Mouse (Mus musculus): ENCODE results near the gene Ptpru. TPM values are rescaled to one million over a fixed set of nuclear protein-coding genes. Genes with fewer than 3 reads are reported as not detected.

The Ptpru gene
- polyA plus RNA-seq (2017; shearing (Covaris generic)): not detected

- peak; percentile 93 for ATAC-seq
These were observed at the start of gene Ptpru for GRCm38 (mm10) chr4:131837872-131838524. Ptpru (minus strand) TSS chr4:131838288.

DNA sequence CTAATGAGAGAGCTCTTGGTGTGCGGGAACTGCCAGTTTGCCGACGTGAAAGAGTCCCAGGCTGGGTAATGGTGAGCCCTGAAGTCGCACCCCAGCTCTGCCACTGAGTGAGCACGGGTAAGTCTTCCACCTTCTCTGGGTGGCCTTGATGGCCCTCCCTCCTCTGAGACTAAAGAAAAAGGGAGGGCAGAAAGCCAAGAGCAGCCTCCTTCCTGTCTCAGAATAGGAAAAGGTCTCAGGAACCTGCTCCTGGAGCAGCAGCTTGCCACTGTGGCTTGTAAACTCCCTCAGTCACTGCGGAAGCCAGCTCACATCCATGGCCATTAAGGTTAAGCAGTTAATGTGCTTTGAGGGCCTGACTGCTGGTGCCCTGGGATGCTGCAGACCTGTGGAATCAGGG is 47.3 kb upstream of the Ptpru start:
- no peak for ATAC-seq

GRCm38 (mm10) chr4:131883571-131883970 is 45.5 kb upstream of the Ptpru start:
- ATAC-seq: no peak

DNA sequence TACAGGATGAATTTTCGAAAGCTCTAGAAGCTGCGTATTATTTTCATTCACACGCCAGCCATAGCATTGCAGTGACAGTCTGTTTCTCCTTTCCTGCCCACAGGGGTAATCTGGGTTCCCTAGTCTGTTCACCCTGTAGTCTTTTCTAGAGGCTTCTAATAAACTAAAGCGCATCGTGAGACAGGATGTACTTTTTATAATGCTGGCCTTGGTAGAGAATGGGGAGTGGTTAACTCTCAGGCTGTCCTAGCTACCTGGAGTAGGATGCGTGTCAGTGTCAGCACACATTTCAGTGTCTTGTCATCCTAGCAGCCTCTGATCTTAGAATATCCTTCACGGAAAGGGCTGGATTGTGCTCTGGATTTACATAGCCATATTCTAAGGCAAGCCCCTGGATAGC is 43.2 kb upstream of the Ptpru start:
- peak; percentile 82 for ATAC-seq

DNA sequence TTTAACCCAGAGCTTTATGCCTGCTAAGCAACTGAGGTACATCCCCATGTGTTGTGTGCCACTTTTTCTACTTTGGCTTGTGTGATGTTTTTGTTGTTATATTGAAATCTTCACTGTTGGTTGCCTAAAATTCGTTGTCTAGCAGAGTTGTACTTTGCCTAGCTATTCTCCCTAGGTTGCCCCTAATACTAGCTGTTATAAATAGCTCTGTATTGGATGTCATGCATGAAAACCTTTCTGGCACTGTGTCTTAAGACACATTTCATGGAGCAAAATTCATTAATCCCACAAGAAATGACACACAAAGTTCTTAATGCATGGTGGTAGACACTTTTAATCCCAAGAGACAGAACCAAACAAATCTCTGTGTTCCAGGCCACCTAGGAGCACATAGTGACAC is 41.6 kb upstream of the Ptpru start:
- no peak for ATAC-seq

DNA sequence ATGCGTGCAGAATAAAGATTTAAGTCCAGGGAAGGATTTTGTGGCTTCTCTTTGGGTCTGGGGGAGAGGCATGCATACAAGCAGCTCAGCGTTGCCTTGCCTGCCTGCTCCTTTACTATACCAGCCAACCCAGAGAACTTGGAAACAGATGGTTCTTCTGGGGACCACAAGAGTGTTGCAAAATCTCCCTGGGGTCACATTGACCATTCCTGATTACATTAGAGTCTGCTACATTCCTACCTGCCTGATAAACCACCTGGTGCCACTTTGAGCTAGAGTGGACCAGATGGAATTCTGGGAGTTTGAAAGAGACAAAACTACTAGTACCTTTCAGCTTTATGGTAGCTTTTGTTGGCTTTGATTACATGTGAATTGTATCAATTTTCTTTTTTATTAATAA is 38.7 kb upstream of the Ptpru start:
- no peak for ATAC-seq

DNA sequence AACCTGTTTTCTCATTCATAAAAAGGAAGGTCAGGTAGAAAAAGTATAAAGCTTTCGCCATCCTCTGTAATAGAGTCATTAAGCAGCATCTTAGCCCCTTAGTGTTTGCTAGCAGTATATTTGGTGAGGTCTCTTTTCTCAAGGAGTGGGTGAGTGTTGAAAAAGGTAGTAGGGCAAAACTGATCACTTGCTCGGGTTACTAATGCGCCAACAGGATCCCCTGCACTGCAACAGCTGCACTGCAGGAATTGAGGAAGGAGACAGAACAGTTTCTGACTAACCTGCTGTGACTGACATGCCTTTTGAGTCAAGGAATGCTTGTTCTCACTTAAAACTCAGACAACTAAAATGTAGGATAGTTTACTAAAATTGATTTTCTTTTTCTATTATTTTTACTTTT is 37.2 kb upstream of the Ptpru start:
- no peak for ATAC-seq

DNA sequence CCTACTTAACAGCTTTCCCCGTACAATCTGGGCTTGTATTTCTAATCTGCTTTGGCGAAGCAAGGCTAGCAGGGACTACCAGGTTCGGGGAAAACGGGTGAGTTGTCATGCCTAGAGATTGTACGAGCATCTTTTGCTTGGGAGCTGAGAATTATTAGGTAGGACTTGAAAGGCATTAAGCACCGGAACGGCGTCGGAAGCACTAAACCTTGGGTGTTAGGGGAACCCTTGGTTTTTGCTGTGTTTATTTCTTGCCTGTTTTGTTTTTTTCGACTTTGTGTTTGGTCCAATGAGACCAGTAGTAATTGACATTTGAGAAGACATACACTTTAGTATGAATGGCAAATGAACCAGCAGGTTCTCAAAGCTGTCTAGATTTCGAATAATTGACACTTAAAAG is 36.5 kb upstream of the Ptpru start:
- no peak for ATAC-seq

DNA sequence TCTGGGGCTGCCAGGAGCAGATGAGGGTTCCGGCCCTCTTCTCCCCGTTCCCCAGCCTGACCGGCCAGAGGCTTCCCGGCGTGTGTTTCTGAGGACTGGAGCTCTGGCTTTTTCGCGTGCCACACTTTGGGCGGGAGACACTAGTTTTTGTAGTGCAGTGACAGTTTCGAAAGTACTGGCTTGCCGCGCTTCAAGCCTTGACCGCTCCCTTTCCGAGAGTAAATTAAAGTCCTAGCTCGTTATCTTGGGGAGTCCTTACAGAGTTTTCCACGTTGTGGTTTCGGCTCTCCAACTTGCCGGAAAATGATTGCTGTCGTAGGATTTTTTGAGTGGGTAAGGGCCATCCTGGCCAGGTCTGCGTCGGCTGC is 36.1 kb upstream of the Ptpru start:
- peak; percentile 24 for ATAC-seq

GRCm38 (mm10) chr4:131873293-131874168 is 35.4 kb upstream of the Ptpru start, which contains the start of gene Srsf4:
Srsf4 (plus strand) TSS chr4:131873617.
- ATAC-seq: peak; percentile 93

GRCm38 (mm10) chr4:131872672-131873292 is 34.7 kb upstream of the Ptpru start:
- peak; percentile 16 for ATAC-seq

DNA sequence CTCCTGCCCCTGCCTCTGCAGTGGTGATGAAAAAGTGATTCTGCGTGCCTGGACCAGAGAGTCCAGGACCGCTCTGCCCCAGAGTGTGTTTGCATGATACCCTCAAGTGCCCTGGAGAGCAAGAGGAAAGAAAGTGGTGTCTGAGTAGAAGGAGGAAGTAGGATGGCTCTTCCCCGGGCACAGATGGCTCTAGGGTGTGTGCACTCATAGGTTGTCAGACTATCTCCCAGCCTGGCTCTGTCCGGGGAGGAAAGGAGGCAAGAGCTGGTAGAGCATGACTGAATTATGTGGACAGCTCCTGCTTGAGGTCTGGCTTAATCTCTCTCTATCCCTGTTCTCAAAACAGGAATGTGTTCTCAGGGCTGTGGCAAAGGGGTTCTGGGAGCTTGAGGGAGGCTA is 23.3 kb upstream of the Ptpru start:
- ATAC-seq: no peak

DNA sequence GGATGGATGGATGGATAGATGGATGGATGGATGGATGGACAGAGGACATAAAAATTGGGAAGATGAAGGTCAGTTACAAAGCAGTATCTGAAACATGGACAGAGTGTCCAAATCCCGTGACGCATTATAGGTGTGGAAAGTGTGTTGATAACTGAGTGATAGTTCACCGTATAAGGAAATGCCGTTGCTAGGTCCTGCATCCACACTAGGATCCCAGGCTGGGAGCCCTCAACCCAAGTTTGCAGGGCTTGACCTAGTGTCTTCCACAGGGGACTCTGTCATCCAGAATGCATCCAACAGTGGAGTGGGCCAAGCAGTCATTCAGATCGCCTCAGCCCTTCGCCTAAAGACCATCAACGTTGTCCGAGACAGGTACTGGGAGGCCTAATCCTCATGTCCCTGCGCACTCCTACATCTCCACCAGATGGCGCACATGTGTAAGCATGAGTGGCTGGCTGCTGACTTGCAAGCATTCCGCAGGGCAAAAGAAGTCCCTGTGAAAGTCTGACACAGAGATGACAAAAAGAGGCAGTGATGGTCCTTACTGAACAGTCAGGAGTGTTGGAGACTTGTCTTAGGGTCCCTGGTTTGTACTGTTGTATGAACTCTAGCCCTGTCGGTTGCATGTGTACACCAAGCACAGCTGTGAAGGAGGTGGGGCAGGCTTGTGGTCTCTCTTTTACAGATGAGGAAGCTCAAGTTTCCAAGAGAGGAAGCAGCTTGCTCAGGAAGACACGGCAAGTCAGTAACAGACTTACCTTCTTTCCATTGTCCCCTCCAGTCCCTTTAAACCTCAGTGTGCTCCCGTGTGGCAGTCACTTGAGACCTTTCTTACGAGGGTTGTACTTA is 22.6 kb upstream of the Ptpru start:
- peak; percentile 80 for ATAC-seq

DNA sequence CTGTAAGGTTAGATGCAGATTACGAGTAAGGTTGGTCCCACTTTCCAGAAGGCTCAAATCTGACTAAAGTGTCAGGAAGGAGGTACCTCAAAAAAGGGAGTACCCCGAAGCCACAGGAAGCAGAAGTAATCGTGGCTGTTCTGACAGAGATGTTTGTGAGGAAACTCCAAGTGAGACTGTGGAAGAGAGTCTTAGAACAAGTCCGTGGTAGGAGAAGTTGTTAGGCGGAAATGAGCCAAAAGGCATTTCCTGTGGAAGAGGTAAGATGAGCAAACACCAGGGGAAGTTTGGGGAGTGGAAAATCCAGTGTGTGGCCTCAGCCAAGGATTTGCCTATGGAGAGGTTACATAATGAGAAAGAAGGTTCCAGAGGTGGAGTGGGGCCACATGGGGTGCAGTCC is 16.9 kb upstream of the Ptpru start:
- ATAC-seq: no peak

GRCm38 (mm10) chr4:131849986-131850638 is 12.0 kb upstream of the Ptpru start:
- ATAC-seq: no peak

DNA sequence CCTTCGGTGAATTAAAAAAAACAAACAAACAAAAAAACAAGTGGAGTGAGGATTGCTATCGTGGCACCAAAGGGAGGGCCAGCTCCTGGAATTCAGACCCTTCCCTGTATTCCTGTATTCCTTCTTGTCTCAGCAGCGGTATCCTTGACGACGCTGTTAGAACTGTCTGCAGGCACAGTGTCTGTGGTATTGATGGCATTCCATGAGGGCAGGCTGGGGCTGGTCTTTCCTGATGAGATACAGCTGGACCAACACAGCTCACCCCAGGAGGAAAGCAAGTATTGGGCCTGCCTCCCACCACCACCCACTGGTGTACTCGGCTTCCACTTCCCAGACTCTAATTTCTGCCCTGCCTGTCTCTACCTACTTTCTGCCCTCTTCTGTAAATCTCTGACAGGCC is 10.0 kb upstream of the Ptpru start:
- no peak for ATAC-seq

- ATAC-seq: no peak
These were observed 8.1 kb upstream of the Ptpru start for GRCm38 (mm10) chr4:131845991-131846778.

DNA sequence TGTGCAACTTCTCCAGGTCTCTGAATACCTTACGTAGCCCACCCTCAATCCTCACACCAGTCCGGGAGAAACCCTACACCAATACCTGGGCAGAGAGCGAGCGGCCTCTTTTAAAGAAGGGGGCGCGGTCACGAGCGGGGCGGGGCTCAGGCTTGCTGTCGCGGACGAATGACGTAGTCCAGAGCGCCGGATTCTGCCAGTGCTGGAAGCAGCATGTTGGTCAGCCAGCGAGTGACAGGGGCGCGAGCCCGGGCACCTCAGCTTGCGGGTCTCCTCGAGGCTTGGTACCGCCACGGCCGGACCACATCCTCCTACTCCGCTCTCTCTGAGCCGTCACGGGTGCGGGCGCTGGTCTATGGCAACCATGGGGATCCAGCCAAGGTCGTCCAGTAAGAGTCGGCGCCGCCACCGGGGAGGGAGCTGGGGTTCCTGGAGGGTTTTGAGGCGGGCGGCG is 5.2 kb upstream of the Ptpru start, which contains the start of gene Mecr:
TSS of gene Mecr (plus strand) at position 181 of the 454 bp plus-strand sequence.
- ATAC-seq: peak; percentile 95

- ATAC-seq: no peak
These were observed 1.1 kb downstream of the Ptpru start for GRCm38 (mm10) chr4:131836891-131837491.

GRCm38 (mm10) chr4:131836351-131836881 is 1.7 kb downstream of the Ptpru start:
- ATAC-seq: no peak
